Mouse (Mus musculus): ENCODE results near the gene Rnf214. TPM values are rescaled to one million over a fixed set of nuclear protein-coding genes. Genes with fewer than 3 reads are reported as not detected.

The Rnf214 gene
- polyA plus RNA-seq, 1 experiment, result 27.9 TPM

GRCm38 (mm10) chr9:45939794-45940193 is 33.1 kb upstream of the Rnf214 start:
- no peak overlapping the region for H3K4me3 ChIP-seq (replicated peaks; ENCODE audit: control insufficient read depth, low read depth, low read length)
- TF ChIP-seq POLR2A (IDR thresholded peaks at IDR 0.05; ENCODE audit: borderline replicate concordance, control insufficient read depth, low read depth, low read length) (no peak), CTCF (IDR thresholded peaks at IDR 0.05; ENCODE audit: control insufficient read depth, insufficient read depth, low read length) (no peak)
- peaks cover 4% of the 10 kb centered on the region for H3K4me1 ChIP-seq (ENCODE audit: control insufficient read depth, insufficient read depth, low read length)
- H3K27ac ChIP-seq (ENCODE audit: control insufficient read depth, insufficient read depth, low read depth, low read length, poor library complexity), result no peak overlapping the region
- WGBS, result 93% methylated on average over 6 of the region's 6 CpGs

- Histone ChIP-seq H3K4me3 (replicated peaks; ENCODE audit: control insufficient read depth, low read depth, low read length) (no peak overlapping the region), H3K4me1 (ENCODE audit: control insufficient read depth, insufficient read depth, low read length) (peaks cover under 1% of the 10 kb centered on the region; the same call in 1 of the 2 replicates), H3K27ac (ENCODE audit: control insufficient read depth, insufficient read depth, low read depth, low read length, poor library complexity) (no peak overlapping the region)
- 69% methylated on average over 15 of the region's 15 CpGs for WGBS
- TF ChIP-seq CTCF (IDR thresholded peaks at IDR 0.05; ENCODE audit: control insufficient read depth, insufficient read depth, low read length) (no peak), POLR2A (IDR thresholded peaks at IDR 0.05; ENCODE audit: borderline replicate concordance, control insufficient read depth, low read depth, low read length) (no peak)
Measured at GRCm38 (mm10) chr9:45938952-45939637, 32.4 kb upstream of the Rnf214 start.

GRCm38 (mm10) chr9:45938088-45938487 is 31.4 kb upstream of the Rnf214 start:
- WGBS, result 91% methylated on average over 8 of the region's 8 CpGs
- H3K4me3 ChIP-seq (replicated peaks; ENCODE audit: control insufficient read depth, low read depth, low read length), result no peak overlapping the region

GRCm38 (mm10) chr9:45936883-45937282 is 30.2 kb upstream of the Rnf214 start:
- 27% methylated on average over 3 of the region's 3 CpGs for WGBS

More at GRCm38 (mm10) chr9:45938088-45938487, 31.4 kb upstream of the Rnf214 start:
- Histone ChIP-seq H3K27ac (ENCODE audit: control insufficient read depth, insufficient read depth, low read depth, low read length, poor library complexity) (no peak overlapping the region), H3K4me1 (ENCODE audit: control insufficient read depth, insufficient read depth, low read length) (no peaks in the 10 kb centered on the region)
- TF ChIP-seq POLR2A (IDR thresholded peaks at IDR 0.05; ENCODE audit: borderline replicate concordance, control insufficient read depth, low read depth, low read length) (no peak), CTCF (IDR thresholded peaks at IDR 0.05; ENCODE audit: control insufficient read depth, insufficient read depth, low read length) (no peak)

GRCm38 (mm10) chr9:45935628-45936210 is 29.0 kb upstream of the Rnf214 start, which contains the start of gene Tagln:
Tagln (minus strand) TSS chr9:45936058.
- Histone ChIP-seq H3K4me3 (replicated peaks; ENCODE audit: control insufficient read depth, low read depth, low read length) (no peak within 1 kb of the TSS), H3K4me1 (ENCODE audit: control insufficient read depth, insufficient read depth, low read length) (no peaks in the 10 kb centered on the region), H3K27ac (ENCODE audit: control insufficient read depth, insufficient read depth, low read depth, low read length, poor library complexity) (no peak within 1 kb of the TSS)
- 65% methylated on average over 21 of the region's 21 CpGs for WGBS
- TF ChIP-seq POLR2A (IDR thresholded peaks at IDR 0.05; ENCODE audit: borderline replicate concordance, control insufficient read depth, low read depth, low read length) (no peak), CTCF (IDR thresholded peaks at IDR 0.05; ENCODE audit: control insufficient read depth, insufficient read depth, low read length) (no peak)

More at GRCm38 (mm10) chr9:45936883-45937282, 30.2 kb upstream of the Rnf214 start:
- no peak overlapping the region for H3K4me3 ChIP-seq (replicated peaks; ENCODE audit: control insufficient read depth, low read depth, low read length)
- H3K27ac ChIP-seq (ENCODE audit: control insufficient read depth, insufficient read depth, low read depth, low read length, poor library complexity), result no peak overlapping the region
- no peaks in the 10 kb centered on the region for H3K4me1 ChIP-seq (ENCODE audit: control insufficient read depth, insufficient read depth, low read length)
- TF ChIP-seq POLR2A (IDR thresholded peaks at IDR 0.05; ENCODE audit: borderline replicate concordance, control insufficient read depth, low read depth, low read length) (no peak), CTCF (IDR thresholded peaks at IDR 0.05; ENCODE audit: control insufficient read depth, insufficient read depth, low read length) (peak; percentile 58)

GRCm38 (mm10) chr9:45932571-45933415 is 26.1 kb upstream of the Rnf214 start:
- no peak for TF ChIP-seq POLR2A (IDR thresholded peaks at IDR 0.05; ENCODE audit: borderline replicate concordance, control insufficient read depth, low read depth, low read length)
- TF ChIP-seq CTCF (IDR thresholded peaks at IDR 0.05; ENCODE audit: control insufficient read depth, insufficient read depth, low read length), result no peak
- Histone ChIP-seq H3K4me3 (replicated peaks; ENCODE audit: control insufficient read depth, low read depth, low read length) (no peak overlapping the region), H3K27ac (ENCODE audit: control insufficient read depth, insufficient read depth, low read depth, low read length, poor library complexity) (no peak overlapping the region), H3K4me1 (ENCODE audit: control insufficient read depth, insufficient read depth, low read length) (no peaks in the 10 kb centered on the region)
- WGBS, result 63% methylated on average over 11 of the region's 11 CpGs

- TF ChIP-seq POLR2A (IDR thresholded peaks at IDR 0.05; ENCODE audit: borderline replicate concordance, control insufficient read depth, low read depth, low read length), result no peak
- no peak for TF ChIP-seq CTCF (IDR thresholded peaks at IDR 0.05; ENCODE audit: control insufficient read depth, insufficient read depth, low read length)
- Histone ChIP-seq H3K4me1 (ENCODE audit: control insufficient read depth, insufficient read depth, low read length) (no peaks in the 10 kb centered on the region), H3K27ac (ENCODE audit: control insufficient read depth, insufficient read depth, low read depth, low read length, poor library complexity) (no peak overlapping the region), H3K4me3 (replicated peaks; ENCODE audit: control insufficient read depth, low read depth, low read length) (no peak overlapping the region)
- 8% methylated on average over 1 of the region's 1 CpGs for WGBS
Measured at GRCm38 (mm10) chr9:45931958-45932357, 25.2 kb upstream of the Rnf214 start.

GRCm38 (mm10) chr9:45929285-45929684 is 22.6 kb upstream of the Rnf214 start:
- TF ChIP-seq CTCF (IDR thresholded peaks at IDR 0.05; ENCODE audit: control insufficient read depth, insufficient read depth, low read length) (no peak), POLR2A (IDR thresholded peaks at IDR 0.05; ENCODE audit: borderline replicate concordance, control insufficient read depth, low read depth, low read length) (no peak)
- no peak overlapping the region for H3K4me3 ChIP-seq (replicated peaks; ENCODE audit: control insufficient read depth, low read depth, low read length)
- WGBS, result 84% methylated on average over 5 of the region's 5 CpGs
- H3K4me1 ChIP-seq (ENCODE audit: control insufficient read depth, insufficient read depth, low read length), result no peaks in the 10 kb centered on the region
- no peak overlapping the region for H3K27ac ChIP-seq (ENCODE audit: control insufficient read depth, insufficient read depth, low read depth, low read length, poor library complexity)

Measured in bone marrow, adult 2 months (tissue).